Mouse (Mus musculus): ENCODE results near the gene Fbxw21.

Fbxw21 gene

DNA sequence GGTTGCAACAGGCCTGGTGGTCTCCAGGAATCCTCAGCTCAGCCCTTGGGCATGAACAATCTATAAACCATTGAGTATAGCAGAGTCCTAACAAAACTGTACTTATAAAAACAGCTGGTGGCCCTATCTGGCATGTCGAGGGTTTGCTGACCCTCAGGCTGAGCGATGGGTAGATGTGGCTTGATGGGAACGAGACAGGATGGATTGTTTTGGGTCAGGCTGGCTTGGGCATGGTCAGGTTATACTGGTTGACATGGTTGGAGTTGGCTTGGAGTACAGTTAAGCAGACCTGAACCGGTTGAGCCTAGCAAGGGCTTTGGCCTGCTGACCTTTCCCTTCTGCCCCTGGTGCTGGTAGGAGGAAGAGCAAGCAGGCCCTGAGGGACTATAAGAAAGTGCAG, 50.7 kb downstream of the Fbxw21 start:
- no peak for DNase-seq (ENCODE audit: low spot score in 2 of 2)

DNA sequence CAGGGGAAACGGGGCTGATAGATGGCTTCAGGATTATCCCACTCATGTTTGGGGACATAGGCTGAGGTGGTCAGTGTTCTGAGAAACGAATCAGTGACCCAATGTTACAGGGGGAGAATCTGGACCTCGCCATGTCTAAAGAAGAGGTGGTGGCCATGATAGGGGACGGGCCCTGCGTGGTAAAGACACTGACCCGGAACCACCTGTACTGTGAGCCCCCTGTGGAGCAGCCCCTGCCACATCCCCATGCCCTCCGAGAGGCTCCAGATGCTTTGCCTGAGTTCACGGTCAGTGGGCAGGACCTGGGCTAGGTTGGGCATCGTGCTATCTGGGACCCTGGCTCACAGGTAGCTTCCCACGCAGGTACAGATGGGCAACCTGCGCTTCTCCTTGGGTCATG, 51.6 kb downstream of the Fbxw21 start:
- DNase-seq (ENCODE audit: low spot score in 2 of 2) = no peak

DNA sequence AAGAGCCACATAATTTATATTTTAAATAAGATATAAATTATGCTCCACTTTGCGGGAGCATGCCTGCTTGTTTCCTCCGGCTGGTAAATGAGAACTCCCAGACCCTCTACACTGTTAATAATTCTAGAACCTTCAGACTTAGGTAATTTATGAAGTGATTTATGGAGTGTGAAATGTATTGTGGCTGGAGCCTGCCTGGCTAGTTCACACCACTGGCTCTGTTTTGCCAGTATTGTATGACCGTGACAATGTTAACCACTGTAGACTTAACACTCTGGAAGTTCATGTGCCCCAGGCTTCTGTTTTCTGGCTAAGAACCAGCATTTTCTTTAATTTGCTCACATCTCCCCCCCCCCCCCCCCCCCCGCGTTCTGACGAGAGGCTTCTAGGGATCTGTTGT, 54.5 kb downstream of the Fbxw21 start:
- DNase-seq (ENCODE audit: low spot score in 2 of 2) = no peak

DNA sequence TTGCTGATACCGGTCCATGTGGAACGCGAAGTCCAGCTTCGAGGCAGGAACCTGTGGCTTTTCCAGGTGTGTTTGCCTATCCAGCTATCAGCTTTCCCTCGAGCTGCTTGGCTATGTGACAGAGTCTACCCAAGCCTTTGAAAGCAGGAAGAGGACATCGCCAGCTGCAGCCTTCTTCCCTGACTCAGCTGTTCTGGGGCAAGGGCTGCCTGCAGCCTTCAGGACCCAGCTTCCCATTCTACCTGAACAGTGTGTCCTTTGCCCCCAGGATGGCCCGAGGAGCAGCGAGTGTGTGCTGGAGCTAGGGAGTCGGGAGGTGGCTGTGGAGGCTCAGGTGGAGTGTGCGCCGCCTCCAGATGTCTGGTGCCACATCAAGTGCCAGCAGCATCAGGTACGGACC, 56.2 kb downstream of the Fbxw21 start:
- no peak for DNase-seq (ENCODE audit: low spot score in 2 of 2)

DNA sequence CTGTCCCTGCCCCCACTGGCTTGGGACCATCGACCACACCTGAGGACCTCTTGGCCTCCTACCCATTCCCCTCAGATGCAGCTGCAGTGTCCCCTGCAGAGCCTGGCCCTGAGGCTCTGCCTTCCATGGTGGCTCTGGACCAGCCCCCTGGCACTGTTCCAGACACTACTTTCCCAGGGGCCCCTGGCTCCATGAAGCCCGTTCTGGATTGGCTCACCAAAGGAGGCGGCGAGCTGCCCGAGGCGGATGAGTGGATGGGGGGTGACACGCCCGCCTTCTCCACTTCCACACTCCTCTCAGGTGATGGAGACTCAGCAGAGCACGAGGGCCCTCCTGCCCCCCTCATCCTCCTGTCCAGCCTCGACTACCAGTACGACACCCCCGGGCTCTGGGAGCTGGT, 56.8 kb downstream of the Fbxw21 start:
- no peak for DNase-seq (ENCODE audit: low spot score in 2 of 2)

DNA sequence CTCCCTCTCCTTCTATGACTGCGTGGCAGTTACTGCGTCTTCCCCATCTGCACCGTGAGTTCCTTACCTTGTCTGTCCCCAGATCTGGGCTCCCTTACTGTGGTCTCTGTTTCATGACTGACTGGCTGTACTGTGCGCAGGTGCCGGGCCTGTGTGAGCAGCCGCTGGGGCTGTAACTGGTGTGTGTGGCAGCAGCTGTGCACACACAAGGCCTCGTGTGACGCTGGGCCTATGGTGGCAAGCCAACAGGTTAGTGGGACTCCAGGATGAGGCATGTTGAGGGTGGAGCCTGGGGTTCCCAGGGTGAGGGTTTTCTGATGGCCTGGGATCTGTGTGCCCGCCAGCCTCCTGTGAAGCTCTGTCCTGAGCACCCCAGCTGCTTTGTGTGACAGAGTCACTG, 57.8 kb downstream of the Fbxw21 start:
- DNase-seq (ENCODE audit: low spot score in 2 of 2) = no peak

DNA sequence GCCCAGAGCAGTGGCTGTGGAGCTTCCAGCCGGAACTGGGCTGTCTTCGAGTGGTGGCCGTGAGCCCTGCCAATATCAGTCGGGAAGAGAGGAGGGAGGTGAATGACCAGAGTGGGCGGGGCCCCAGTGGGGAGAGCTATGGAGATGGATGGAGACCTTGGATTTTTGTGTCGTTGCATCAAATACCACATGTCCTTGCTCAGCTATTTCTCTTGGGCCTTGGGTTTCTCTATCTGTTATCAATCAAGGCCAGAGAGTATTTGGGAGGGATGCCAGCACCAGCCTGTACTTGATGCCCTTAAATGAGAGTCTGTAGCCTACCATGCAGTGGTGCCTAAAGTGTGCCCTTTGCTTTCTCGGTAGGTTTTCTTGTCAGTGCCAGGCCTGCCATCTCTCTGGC, 58.6 kb downstream of the Fbxw21 start:
- DNase-seq (ENCODE audit: low spot score in 2 of 2) = no peak

DNA sequence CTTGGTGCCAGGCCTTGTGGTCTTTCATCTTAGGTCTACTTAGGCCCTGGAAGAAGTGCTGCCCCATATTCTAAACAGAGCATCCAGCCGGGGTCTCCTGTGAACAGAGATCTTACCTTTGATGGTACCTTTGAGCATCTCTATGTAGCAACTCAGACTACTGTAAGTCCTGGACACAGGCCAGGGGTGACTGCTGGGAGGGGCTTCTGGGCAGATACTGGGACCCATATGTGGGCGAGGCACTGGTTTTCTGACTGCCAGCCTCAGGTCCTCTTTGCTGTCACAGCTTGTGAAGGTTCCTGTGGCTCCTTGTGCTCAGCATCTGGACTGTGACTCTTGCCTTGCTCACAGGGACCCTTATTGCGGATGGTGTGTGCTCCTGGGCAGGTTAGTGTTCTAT, 59.3 kb downstream of the Fbxw21 start:
- DNase-seq (ENCODE audit: low spot score in 2 of 2) = no peak

DNA sequence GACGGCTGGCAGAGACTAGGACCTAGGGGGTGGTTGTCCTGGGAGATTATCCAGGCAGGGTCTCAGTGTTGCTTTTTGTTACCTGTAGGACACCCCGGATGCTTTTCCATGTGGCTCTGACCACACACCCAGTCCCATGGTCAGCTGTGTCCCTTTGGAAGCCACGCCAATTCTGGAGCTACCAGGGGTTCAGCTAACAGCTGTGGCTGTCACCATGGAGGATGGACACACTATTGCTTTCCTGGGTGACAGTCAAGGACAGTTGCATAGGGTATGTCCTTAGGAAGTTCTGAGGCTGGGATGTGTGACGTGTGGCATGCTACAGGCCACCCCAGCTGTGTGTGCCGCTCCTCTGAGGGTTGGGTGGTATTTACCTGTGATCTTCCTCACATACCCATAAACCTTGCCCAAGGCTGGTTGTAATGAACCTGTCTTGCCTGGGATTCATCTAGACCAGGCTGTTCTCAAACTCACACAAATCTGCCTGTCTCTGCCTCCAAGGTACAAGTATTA, 59.9 kb downstream of the Fbxw21 start:
- DNase-seq (ENCODE audit: low spot score in 2 of 2) = no peak

DNA sequence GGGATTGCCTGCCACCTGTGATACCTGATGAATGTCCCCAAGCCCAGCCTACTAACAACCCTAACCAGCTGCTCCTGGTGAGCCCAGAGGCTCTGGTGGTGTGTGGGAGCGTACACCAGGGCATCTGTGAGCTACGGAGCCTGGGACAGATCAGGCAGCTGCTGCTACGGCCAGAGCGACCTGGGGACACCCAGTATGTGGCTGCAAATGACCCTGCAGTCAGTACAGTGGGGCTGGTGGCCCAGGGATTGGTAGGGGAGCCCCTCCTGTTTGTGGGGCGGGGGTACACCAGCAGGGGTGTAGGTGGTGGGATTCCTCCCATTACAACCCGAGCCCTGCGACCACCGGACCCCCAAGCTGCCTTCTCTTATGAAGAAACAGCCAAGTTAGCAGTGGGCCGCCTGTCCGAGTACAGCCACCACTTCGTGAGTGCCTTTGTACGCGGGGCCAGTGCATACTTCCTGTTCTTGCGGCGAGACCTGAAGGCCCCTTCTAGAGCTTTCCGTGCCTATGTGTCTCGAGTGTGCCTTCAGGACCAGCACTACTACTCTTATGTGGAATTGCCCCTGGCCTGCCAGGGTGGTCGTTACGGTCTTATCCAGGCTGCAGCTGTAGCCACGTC, 61.4 kb downstream of the Fbxw21 start:
- no peak for DNase-seq (ENCODE audit: low spot score in 2 of 2)

DNA sequence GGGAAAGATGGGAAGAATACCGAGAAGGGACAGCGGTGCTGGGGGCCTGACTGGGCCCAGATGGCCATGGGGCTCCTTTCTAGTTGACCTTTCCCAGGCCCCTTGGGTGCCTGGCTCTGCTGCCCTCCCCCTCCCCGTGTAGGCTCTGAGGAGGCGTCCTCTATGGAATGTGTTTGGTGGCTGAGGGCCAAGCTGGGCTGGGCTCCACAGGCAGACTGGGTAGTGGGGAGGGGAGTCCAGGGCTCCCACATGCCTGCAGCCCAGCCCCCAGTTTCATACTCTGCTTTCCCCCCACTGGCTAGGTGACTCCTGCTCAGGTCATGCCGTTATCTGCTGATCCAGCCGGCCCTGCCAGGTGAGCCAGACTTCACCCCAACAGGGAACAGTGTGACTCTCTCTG, 62.9 kb downstream of the Fbxw21 start:
- DNase-seq (ENCODE audit: low spot score in 2 of 2) = no peak

DNA sequence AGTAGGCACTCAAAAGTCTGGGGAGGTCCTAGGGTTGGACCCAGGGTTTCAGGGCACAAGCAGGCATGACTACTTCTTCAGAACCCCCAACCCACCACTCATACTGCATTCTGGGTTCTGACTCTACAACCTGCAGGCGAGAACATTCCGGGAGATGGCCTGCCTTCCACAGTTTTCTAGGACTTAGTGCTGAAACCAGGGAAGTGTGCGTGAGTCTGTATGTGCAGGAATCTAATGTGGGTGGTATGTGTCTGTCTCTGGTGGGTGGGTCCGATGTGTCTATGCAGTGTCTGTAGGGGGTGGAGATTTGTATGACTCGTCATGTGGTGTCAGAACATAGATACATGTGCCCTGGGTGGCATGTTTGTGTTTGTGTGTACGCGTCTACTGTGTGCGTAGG, 63.5 kb downstream of the Fbxw21 start:
- no peak for DNase-seq (ENCODE audit: low spot score in 2 of 2)

DNA sequence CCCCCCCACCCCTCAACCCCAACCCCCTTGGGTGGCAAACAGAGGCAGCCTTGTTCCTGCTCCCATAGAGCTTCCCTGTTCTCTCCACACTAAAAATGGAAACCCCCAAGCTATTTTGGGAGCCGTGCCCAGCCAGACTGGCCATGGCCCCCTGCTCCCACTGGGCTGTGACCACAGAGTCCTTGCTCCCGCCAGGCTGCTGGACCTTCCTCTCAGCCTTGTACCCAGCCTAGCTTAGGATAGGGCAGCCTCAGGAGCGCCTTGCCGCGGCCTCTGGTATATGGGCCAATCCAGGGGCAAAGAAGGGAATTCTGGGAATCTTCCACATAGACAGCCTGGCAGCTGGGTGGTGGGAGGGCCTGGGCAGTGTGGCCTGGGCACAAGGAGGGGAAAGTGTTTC, 64.0 kb downstream of the Fbxw21 start:
- no peak for DNase-seq (ENCODE audit: low spot score in 2 of 2)

DNA sequence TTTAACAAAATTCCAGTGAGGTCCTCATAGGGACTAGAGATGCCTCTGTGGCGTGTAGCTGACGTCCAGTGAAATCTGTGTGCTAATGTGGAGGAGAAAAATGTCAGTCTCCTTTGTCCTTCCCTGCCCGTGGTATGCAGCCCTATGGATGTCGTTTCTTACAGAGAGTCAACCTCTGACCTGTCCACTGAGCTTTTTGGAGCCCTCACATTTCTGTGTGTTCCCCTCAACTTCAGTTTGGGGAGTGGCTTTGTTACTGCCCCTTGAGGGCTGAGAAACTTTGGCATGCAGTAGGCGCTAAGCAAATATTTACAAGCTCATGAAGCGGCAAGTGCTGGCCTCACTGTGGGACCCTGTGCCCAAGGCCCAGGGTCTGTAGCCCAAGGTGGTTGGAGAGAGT, 64.5 kb downstream of the Fbxw21 start:
- DNase-seq (ENCODE audit: low spot score in 2 of 2) = no peak

DNA sequence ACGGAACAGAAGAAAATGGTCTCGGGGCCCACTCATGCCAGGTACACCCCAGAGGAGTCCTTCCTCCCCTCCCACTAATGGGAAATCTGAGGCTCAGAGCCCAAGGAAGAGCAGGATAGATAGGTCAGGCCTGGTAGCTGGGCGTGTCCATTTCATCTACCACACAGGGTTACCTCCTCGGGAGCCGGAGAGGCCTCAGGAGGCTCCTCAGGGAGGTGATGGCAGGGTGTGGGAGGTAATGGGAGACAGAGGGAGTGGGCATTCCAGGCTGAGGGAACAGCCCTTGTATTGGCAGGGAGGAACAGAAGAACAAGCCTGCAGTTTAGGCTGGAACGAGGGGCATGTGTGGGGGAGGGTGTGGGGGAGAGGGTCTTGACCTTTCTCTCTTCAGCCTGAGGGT, 65.0 kb downstream of the Fbxw21 start:
- no peak for DNase-seq (ENCODE audit: low spot score in 2 of 2)

DNA sequence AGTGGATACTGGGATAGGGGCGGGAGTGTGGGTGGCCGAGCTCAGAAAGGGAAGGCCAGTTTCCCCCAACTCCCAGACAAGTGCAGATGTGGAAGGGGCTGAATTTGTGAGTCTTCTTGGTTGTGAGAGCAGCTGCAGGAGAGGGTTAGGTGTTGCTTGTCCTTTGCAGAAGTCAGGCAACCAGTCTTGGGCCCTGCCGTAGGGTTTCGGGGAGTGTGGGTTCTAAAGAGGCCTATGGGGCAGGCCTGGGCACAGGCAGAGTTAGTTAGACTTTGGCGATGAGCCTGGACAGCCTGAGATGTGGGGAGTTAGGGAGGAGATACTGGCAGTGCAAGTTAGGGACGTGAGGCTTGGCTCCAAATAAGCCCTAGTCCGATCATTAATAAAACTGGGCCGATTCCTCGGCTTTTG, 65.6 kb downstream of the Fbxw21 start:
- no peak for DNase-seq (ENCODE audit: low spot score in 2 of 2)

DNA sequence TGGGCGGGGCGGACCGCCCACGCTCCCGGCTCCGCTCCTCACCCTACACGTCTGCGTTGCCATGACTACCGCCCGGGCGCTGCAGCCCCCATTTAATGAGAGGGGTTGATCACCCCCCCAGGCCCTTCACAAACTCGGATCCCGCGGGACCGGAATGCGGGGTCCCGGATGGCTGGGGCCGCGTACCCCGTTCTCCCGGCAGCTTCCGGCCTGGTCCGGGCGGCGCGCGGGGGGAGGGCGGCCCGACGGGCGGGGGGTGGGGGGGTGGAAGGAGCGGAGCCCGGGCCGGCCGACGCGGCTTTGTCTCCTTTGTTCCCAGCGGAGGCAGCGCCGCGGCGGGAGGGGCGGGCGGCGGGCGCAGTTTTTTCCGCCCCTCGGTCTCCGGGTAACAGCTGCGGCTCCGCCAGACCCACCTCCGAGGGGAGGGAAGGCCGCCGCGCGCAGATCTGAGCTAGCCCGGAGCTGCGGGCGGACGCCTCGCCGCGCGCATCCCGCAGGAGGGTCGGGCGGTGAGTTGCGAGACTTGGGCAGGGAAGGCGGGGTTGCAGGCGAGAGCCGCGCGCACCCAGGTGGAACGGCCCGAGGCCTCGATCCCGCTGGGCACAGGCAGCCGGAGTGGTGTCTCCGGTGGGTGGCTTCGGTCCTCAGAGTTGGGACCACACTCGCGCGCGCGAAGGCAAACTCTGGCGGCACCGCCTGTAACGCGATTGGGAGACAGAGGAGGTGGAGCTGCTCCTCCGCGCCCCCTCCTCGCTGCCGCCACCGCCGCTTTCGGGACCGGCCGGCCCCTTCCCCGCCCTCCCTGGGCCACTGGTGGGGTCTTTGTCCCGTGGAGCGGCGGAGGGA, 66.5 kb downstream of the Fbxw21 start, which contains the start of gene Plxnb1:
Plxnb1 (plus strand) TSS at position 253 of the 846 bp plus-strand sequence.
- no peak for DNase-seq (ENCODE audit: low spot score in 2 of 2)

DNA sequence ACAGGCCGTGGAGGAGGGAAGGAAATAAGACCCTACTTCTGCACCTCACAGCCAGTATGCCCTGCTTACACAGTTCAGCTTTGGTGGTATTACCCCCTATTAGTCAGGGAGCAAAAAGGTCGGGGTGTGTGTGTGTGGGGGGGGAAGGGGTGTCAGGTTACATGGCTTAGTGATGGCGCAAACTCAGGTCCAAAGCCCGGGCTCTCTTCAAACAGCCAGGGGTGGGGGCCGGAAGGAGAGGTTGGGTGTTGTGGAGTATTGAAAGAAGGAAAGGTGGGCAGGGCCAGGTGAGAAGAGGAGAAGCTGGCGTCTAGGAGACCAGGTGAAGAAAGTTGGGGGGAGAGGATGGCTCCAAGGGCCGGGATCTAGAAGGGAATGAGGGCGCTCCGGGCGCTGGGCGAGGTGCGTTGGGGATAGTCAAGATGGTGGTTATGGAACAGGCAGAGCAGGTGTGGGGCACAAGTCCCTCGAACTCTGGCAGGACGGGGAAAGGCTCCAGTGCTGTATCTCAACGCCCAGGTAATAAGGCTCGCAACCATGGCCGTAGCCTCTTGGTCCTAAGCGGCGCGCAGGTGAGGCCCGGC, 67.2 kb downstream of the Fbxw21 start:
- DNase-seq (ENCODE audit: low spot score in 2 of 2) = no peak

DNA sequence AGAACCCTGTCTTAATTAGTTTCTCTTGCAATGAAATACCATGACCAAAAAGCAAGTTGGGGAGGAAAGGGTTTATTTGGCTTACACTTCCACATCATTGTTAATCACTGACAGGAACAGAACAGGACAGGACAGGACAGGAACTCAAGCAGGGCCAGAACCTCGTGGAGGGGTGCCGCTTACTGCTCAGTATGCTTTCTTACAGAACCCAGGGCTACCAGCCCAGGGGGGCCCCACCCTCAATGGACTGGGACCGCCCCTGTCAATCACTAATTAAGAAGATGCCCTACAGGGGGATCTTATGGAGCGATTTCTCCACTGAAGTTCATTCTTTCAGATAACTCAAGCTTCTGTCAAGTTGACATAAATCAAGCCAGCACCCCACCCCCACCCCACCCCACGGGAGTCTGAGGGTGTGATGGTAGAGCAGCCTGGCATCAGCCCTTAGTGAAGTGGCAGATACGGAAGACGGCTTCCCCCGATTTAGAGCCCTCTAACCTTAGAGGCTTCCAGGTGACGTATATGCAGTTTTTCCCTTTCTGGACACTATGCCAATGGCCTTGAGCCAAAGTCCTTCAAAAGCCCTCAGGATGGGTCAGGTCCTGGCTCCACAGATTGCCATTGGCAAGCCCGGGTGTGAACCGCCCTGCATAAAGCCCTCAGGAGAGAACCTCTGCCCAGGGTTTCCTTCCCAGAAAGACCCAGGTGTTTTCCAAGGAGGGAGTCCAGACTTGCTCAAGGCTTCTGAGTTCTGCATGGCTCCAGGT, 67.9 kb downstream of the Fbxw21 start:
- DNase-seq (ENCODE audit: low spot score in 2 of 2) = no peak

DNA sequence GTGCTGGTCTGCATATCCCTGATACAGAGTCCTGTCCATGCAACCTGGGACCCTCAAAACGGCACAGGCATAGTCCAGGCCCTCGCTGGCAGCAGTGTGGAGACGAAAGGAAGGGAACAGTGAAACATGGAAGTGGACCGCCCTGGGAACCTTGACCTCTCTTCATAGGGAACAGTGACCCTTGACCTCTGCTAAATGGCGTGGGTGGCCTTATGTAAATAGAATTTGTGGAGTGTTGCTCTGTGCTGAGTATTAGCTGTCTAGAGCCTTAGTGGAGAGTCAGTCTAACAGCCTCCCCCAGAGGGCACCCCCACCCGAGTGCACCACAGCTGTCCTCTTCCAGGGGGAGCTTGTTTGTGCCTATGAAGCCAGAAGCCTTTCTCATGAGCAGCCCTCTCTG, 69.0 kb downstream of the Fbxw21 start:
- no peak for DNase-seq (ENCODE audit: low spot score in 2 of 2)

DNA sequence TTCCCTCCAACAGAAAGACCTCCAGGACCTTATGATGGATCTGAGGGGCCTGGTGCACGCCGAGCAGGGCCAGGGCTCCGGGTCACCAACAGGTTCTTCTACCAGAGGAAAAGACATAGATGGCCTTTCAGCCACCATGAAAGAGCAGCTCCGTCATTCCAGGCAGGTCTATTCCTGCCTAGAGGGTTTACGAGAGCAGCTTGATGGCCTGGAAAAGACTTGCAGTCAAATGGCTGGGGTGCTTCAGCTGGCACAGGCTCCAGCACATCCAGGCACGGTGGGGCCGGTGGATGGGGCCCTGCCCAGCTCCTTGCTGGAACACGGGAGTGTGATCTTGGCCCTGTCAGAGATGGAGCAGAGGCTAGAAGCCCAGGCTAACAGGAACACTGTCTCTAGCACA, 70.0 kb downstream of the Fbxw21 start:
- DNase-seq (ENCODE audit: low spot score in 2 of 2) = no peak

DNA sequence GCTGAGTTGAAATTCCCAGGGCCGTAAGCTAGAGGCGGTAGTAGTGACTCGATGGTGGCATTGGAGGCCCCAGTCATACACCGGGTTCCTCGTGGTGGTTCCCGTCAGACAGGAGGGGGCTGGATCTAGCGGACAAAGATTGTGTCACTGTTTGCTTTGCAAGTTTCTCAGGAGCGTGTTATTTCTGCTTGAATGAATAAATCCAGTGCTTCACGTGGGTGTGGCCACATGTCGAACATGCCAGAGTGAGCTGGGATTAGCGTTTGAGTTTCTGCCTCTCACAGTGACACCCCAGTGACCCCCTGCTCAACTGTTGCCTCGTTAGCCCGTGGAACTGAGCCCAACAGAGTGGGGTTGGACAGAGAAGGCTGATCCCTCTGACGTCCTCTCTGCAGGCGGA, 71.4 kb downstream of the Fbxw21 start:
- no peak for DNase-seq (ENCODE audit: low spot score in 2 of 2)

Data from spleen, postnatal 4 days (tissue).